Mouse (Mus musculus): ENCODE data around the gene Slc25a19.

GRCm38 (mm10) chr11:115632247-115632646, 4.2 kb upstream of the Slc25a19 start:
- no peak for TF ChIP-seq CTCF (IDR thresholded peaks at IDR 0.05; ENCODE audit: control insufficient read depth, insufficient read depth, low read length)
- no peak for TF ChIP-seq POLR2A (IDR thresholded peaks at IDR 0.05; ENCODE audit: borderline replicate concordance, control insufficient read depth, low read depth, low read length)

All from bone marrow, adult 2 months (tissue).